Mouse (Mus musculus): ENCODE data around the gene Efnb1.
"Not testable (repeated sequence)": the region's sequence is repeated elsewhere in the genome, so short reads cannot be mapped to it uniquely, and the experiment has no call there.

Efnb1 gene

DNA sequence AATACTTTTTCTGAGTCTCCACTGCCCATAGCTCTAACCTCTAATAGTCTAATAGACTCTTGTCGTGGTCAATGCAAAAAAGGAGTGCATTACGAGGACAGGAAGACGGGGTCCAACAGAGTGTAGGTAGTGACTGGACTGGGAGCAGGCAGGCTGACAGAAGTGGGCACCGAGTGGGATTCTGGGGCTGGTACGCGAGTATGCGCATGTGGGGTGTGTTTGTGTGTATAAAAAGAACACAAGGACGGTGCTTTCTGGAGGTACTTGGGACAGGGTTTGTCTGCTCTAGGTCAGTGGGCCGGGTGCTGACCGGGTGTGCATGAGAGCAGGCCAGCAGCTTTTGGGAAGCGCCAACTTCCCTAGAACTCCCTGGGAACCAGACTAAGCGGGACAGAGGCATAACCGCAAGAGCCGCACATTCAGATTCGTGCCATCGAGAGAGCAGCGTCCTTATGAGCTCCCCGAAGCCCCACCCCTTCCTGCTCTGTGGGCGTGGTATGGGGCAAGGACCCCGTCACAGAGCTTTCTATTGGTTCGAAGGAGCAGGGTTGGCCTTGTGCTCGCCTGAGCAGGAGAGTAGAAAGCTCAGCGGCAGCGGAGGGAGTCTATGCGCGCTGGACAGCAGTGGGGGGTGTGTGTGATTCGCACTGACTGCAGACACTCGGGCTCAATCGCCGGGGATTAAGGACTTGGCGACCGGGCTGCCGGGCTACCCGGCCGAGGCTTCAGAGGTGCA, at the start of gene Efnb1:
Gene Efnb1, plus strand, starts transcription at position 608 of the 736 bp plus-strand sequence.
- in situ Hi-C loops (cut with MboI; ENCODE audit: low sequenced_read_pairs) = loop anchor here (10.0 kb wide), 1 partner anchor 389 kb away; no protein-coding TSS in a partner anchor

DNA sequence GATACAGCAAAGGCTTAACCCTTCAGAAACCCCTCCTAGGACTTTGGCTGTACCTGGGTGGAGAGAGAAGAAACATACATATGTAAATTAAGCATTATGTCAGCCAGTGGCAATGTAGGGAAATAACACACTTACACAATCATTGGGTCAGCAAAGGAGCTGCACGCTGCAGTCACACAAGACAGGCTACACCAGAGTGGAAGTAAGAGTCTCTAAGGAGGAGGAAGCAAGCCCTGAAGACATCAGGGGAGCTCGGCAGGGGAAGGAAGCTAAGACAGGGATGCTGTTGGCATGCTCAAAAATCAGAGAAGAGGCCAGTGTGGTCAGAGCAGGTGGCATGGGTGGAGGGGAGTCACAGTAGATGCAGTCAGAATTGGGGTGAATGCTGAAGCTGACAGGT, 43.2 kb upstream of the Efnb1 start:
- in situ Hi-C loops (cut with MboI; ENCODE audit: low sequenced_read_pairs) = no loop called here

DNA sequence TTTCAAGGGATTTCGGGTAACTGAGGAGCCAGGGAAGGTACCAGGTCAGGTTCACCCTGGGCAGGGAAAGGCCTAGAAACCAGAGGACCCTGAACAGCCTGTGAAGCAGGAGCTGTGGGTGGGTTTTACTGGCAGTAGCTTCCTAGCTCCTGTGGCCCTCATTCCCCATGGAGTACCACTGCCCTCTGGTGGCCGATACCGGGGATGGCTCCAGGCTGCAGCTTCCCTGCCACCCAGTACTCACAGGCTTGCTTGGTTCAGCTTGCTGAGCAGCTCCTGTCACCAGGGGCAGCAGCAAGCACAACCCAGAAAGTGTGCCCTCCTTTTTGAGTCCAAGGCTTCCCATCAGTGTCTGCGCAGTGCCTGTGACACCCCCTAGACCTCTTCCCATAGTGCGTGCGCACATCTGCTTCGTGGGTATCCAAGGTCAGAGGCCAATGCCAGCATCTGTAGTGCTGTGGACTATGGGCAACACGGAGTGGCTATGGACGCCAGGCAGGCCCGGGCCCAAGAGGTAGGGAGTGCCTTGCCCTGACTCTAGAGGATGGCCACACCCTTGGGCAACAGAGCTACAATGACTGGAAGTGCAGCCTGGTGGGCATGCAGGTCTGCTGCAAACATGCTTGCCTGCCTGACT, 24.7 kb upstream of the Efnb1 start:
- in situ Hi-C loops (cut with MboI; ENCODE audit: low sequenced_read_pairs) = not testable (repeated sequence)

DNA sequence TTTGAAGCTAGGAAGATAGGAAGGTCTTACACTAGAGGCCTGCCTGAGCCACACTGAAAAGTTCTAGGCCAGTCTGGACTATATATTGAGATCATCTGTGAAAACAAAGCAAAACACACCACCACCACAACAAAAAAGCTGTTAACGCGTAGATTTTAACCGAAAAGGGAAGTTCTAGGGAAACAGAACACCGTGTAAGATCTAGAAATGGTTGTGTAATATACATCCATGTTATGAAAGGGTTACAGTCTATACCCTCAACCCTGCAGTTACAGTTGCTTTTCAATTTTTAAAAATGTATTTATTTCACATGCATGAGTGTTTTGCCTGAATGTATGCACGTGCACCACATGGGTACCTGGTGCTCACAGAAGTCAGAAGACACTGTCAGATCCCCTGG, 16.4 kb upstream of the Efnb1 start:
- in situ Hi-C loops (cut with MboI; ENCODE audit: low sequenced_read_pairs) = no loop called here

DNA sequence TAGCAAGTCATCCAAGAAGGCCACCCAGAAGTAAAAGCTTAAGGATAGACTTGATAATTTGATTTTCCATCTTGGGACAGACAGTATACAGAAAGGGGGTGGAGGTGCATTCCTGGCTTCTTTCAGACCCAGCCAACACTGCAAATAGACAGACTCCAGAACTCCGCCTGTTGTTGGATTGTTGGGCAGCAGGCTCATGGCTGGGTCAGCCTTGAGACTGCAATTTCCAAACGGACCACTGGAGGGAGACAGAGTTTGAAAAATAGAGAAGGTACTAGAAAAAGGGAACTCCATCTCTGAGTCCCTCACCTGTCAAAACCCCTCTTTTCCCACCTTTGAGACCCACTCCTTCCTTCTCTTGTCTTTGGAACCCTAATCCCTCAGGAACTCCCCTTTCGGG, 5.9 kb upstream of the Efnb1 start:
- in situ Hi-C loops (cut with MboI; ENCODE audit: low sequenced_read_pairs) = loop anchor here (10.0 kb wide), 1 partner anchor 395 kb away; no protein-coding TSS in a partner anchor

DNA sequence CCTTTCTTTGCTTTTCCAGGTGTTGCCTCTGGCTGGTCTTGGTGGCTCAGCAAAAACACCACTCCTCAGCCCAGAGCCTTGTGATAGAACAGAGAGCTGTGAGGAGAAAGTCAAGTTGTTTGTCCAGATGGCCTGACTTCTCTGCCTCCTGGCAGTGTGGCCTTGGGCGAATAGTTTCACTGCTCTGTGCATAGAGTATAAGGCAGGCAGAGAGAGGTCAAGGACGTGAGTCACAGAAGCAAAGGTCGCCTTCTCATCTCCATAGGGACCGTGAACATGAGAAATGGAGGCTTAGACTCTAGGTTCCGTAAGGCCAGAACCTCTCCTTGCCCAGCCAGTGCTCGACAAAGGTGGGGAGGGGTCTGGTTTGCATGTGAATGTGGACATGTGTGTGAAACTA, 3.4 kb upstream of the Efnb1 start:
- in situ Hi-C loops (cut with MboI; ENCODE audit: low sequenced_read_pairs) = loop anchor here (10.0 kb wide), 1 partner anchor 392 kb away; no protein-coding TSS in a partner anchor

DNA sequence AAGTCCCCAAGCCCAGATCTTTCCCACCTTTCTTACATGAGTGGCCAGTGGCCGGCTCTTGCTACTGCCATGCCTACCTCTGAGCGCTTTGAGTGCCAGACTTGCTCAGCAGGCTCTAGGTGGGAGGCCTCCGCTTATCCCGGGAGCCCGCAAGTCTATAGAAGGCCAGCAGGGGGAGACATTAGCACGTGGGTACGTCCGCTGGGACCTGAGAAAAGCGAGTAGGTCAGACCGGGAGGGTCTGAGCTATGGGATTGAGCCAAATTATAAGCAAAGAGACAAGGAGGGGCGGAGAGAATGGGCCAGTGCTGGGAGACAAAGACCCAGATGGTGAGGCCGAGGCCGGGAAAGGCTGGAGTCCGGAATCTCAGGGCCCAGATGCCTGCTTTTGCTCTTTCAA, 1.0 kb upstream of the Efnb1 start:
- in situ Hi-C loops (cut with MboI; ENCODE audit: low sequenced_read_pairs) = loop anchor here (10.0 kb wide), 1 partner anchor 390 kb away; no protein-coding TSS in a partner anchor

DNA sequence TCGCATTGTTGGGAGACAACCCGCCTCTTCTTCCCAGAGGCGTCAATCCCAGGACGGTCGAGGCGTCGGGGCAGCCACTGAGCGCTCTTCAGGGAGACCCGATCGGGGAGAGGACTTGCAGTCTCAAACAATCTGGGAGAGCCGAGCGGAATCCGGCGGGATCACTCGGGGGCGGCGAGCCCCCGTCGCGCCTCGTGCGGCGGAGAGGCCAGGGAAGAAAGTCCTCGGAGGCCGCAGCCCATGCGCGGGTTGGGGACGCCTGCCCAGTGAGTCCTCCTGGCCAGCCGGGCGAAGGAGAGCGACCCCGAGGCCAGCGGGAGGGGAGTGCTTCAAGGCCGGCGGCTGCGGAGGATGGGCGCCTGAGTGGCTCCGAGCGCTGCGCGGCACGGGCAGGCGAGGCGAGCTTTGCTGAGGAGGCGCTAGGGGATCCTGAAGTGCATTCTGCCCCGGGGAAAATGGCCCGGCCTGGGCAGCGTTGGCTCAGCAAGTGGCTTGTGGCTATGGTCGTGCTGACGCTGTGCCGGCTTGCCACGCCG, 569 bp downstream of the Efnb1 start:
- in situ Hi-C loops (cut with MboI; ENCODE audit: low sequenced_read_pairs) = loop anchor here (10.0 kb wide), 1 partner anchor 388 kb away; no protein-coding TSS in a partner anchor

DNA sequence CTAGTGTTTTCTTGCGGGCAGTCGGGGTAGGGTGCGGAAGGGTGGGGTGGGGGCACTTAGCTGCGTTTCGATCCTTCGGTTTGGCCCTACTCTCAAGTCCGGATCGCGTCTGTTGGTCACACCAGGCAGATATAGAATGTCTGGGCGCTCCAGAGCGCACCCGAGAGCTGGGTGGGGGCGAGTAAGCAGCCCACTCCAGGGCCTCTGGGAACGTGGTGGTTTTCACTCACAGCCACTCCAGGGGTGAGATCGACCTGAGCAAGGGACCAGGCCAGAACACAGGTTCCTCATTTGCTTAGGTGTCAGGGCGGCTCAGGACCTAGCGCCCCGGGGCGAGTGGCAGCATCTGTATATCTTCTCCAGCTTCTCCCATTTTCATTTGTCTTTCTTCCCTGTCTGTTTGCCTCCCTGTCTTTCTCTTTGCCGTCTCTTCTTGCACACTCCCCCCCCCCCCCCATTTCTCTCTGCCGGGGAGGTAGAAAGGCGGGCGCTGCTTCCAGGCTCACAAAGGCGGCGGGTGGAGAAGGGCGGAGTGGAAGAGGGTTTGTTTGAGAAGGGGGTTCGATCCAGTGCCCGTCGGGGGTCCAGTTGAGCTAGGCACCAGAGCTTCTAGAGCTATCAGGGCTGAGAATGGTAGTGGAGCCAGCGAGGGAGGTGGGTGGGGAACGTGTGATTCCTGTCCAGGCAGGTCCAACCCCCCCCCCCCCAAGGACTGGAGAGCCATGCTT, 1.4 kb downstream of the Efnb1 start:
- in situ Hi-C loops (cut with MboI; ENCODE audit: low sequenced_read_pairs) = loop anchor here (10.0 kb wide), 1 partner anchor 387 kb away; no protein-coding TSS in a partner anchor

DNA sequence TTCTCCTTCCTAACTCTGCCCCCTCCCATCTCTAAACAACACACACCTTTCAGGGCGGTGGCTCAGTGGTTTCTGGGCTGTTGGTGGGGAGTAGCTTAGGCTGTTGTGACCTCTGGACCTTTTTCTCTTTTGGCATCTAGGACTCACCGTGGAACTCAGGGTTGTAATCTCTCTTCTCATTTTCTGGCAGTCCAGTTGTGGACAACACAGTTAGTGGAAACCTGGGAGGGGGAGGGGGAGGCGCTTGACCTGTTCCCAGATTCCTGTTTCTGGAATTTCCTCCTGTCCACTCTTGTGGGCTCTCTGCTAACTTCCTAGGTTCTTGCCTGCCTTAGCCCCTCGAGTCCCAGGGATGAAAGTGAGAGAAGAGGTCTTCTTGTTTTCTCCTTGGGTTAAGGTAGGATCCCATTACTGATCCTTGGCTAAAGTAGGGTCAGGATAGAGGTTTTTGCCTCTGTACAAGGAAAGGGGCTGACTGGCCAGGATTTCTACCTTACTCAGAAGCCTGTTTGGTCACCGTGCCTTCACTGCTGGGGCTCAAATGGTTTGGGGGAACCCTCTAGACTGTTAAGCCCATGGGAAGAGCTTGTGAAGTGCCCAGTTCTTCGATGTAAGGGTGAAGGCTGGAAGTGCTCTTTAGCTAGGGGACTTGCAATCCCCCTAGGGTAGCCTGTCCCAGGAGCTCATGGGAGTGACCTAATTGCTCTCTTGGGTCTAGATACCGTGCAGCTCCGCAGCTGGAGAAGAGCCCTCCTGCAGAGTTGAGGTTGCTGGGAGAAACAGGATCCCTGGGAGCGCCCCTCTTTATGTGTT, 2.2 kb downstream of the Efnb1 start:
- in situ Hi-C loops (cut with MboI; ENCODE audit: low sequenced_read_pairs) = loop anchor here (10.0 kb wide), 1 partner anchor 387 kb away; no protein-coding TSS in a partner anchor

DNA sequence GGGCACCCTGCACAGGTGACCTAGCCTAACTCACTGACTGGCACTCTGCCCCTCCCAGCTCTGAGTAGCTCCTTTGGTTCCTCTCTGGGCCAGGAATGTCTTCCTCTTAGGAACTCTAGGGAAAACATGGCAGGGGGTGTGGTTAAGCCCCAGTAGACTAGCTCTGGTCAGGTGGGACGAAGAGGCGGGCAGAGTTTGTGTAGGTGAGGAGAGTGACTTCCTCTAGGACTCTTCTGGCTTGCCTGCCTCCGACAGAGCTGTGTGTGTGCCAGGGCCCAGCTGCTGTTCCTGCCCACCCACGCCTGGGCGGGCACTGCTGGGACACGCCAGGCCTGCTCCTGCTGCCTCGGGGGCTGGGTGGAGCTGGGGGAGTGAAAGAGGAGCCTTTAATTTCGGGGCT, 5.1 kb downstream of the Efnb1 start:
- in situ Hi-C loops (cut with MboI; ENCODE audit: low sequenced_read_pairs) = no loop called here

DNA sequence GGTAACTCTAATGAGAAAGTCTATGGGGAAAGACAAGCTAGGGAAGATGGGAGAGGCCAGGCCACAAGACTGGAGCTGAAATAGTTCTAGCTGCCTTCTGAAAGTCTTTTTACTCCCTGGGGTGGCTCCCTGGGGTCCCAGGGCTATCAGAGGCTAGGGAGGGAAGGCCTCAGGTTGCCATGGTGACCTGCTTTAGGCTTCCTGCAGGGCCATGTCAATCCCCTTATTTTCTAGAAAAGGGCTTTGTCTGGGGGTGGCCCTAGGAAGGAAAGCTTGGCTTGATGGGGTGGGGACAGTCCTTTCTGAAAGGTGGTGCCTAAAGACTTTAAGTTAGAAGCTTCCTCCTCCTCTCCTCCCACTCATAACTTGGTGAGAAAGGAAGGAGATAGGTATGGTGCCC, 6.0 kb downstream of the Efnb1 start:
- in situ Hi-C loops (cut with MboI; ENCODE audit: low sequenced_read_pairs) = no loop called here

DNA sequence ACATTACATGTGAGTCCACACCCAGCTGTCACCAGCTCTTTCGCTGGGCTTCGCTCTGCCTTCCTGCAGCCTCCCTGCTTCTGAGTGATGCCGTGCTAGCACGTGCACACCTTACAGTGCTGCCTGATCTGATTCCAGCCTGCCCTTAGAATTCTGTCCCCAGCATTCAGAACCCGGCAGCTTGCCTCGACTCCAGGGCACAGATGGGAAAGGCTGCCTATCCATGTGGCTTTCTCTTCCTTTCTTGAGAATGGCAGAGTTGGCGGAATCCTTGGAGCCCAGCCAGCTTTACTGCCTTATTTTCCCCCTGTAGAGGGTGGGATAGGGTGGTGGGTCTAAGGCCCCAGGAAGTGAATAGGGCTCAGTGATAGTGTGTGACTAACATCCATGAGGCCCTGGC, 9.6 kb downstream of the Efnb1 start:
- in situ Hi-C loops (cut with MboI; ENCODE audit: low sequenced_read_pairs) = no loop called here

DNA sequence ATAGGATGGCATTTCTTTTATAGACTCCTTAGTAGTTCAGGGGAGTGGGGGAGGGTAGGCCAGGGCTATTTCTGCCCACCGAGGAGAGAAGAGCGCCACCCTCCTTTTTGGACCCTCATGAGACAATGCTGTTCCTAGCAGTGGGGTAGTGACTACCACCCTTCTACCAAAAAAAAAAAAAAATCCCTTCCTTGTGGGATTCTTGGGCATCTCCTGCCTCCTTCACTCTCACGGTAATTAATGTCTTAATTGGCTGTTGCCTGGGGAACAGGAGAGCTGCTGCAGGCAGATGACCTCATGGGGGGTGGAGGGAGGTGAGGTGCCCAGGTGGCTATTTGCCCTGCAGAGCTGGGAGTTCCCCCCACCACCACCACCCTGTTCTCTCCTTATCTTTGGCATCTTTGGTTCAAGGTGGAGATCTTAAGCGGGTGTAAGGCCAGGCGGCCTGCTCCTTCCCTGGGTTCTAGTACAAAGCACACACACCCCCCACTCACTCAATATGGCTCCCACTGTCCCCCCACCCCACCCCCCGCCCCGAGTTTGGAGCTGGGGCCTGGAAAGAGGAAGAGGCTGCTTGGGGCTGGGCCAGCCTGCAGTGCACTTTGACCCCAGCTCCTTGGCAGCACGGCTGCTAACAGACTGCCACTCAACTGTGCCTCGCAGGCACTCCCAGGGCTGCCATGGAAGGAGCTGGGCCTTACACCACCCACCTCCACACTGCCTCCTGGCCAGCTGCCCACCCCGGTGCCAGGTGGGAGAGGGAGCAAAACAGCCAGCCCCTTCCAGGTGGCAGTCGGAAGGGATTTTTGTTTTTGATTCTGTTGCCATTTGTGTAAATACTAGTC, 12.4 kb downstream of the Efnb1 start:
- in situ Hi-C loops (cut with MboI; ENCODE audit: low sequenced_read_pairs) = no loop called here

DNA sequence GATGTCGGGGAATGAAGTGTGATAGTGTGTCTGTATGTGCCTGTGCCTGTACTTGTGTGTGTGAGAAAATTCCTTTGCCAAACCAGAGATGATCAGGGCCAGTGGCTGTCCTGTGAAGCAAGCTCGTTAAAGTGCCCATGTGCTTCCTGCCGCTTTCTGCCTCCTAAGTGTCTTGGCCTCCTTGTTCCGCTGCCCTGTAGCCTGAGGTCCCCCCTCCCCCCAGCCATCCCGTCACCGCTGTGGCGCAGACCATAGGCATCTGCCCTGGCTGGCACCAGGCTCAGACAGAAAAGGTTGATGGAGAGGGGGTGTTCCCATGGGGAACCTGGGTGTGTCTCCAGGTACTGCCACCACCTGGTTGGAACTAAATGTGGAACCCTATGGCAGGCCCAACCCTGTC, 13.1 kb downstream of the Efnb1 start:
- in situ Hi-C loops (cut with MboI; ENCODE audit: low sequenced_read_pairs) = no loop called here

DNA sequence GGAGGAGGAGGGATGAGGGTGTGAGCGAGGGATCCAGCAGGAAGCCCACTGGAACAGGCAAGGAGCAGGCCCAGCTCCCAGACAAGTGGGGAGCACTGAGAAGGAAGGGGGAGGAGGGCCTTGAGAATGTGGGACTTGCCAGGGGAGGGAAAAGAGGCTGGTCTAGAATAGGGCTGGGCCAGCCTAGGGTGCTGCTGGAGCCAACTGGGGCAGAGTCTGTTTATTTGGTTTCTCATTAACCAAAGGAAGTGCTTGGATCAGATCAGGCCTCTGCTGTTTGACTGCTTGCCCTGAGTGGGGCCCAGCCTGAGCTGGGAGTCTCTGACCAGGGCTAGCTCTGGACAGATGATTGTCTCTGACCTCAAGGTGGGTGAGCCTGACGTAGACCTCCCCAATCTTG, 14.0 kb downstream of the Efnb1 start:
- in situ Hi-C loops (cut with MboI; ENCODE audit: low sequenced_read_pairs) = no loop called here

DNA sequence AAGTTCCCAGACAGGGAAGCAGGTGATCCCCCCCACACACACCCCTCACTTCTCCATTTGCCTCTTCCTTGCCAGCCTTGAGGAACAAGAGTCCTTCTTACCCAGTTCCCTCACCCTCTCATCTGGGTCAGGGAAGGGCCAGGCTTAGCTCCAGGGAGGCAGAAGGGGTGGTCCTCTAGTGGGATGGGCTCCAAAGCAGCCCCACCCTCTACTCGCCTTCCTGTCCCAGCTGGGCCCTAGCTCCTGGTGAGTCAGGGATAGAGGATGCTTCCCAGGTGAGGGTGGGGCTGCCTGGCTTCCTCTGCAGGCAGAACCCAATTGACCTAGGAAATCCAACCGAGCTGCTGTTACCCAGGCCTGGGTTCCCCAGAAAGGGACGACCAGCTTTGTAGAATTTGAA, 14.8 kb downstream of the Efnb1 start:
- in situ Hi-C loops (cut with MboI; ENCODE audit: low sequenced_read_pairs) = no loop called here

DNA sequence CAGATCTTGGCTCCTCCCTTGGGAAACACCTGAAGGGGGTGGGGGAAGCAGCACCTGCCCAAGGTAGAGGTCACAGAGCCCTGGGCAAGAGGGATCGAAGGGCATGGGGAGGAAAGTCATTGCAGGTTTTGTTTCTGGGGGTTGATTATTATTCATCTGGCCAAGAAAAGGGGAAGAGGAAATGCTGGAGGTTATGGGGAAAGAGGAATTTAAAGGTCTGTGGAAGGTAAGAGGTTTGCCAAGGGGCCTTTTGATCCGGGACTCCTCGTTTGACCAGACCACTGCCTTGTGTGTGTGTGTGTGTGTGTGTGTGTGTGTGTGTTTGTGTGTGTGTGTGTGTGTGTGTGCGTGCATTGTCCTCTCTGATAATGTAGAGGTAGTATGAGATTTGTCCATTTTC, 15.5 kb downstream of the Efnb1 start:
- in situ Hi-C loops (cut with MboI; ENCODE audit: low sequenced_read_pairs) = no loop called here

DNA sequence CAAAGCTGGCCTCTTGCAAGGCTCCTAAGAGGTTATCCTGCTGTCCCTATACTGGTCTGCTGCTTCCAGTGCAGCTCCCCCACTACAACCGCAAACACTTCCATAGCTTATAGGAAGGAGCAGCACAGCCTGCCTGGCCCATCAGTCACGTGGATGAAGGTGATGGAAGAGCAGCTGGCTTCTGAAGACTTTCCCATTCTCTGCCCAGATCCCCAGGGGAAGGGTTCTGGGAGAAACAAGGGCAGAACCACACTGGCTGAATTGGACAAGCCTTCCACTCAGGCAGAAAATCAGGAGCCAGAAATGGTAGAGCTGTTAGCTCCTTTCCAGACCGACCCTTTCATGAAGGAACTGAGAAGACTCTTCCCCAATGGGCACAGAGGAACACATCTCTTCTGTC, 16.2 kb downstream of the Efnb1 start:
- in situ Hi-C loops (cut with MboI; ENCODE audit: low sequenced_read_pairs) = no loop called here
